ENCODE assay signal across 8 mouse cellular contexts in the genomic region with DNA sequence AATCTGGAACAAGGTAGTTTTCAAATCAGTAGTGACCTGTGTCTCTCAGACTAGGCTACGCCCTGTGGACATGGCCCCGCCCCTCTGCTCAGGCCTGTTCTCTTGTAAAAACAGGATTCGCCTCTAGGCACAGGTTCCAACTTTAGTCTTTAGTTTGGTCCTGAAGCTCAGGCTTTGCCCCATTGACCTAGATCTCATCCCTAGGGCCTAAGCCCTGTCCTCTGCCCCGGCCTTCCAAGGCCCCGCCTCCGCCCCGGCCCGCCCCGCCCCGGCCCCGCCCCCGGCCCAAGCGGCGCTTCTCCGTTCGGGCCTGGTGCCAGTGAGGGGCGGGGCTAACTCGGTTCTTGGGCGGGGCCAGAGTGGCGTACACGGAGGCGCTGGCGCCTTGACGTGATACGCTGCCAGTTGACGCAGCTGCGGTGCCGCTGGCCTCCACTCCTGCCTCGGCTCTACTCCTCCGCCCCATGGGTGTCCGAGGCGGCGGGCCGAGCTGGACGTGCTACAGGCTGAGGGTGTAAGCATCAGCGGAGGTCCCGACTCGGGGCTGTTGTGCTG. TPM values are rescaled to one million over a fixed set of nuclear protein-coding genes. Genes with fewer than 3 reads are reported as not detected.
DNase-seq lines count a peak whose midpoint lies in the region; ATAC-seq and TF ChIP-seq lines count a peak whose summit lies in the region.

Gene 4932438A13Rik, plus strand, starts transcription at position 384 of the 555 bp plus-strand sequence.

- peak; percentile 98 for TF ChIP-seq POLR2A in testis, adult 2 months (IDR thresholded peaks at IDR 0.05; ENCODE audit: control insufficient read depth, low read depth, low read length)

- TF ChIP-seq CTCF in E14TG2a.4 (conservative IDR thresholded peaks at IDR 0.05; ENCODE audit: low read length), result no peak
- no peak for TF ChIP-seq CTCF in heart, postnatal 0 days (IDR thresholded peaks at IDR 0.05; ENCODE audit: low read depth)
- no peak for TF ChIP-seq CTCF in testis, adult 2 months (IDR thresholded peaks at IDR 0.05; ENCODE audit: control insufficient read depth, insufficient read depth, insufficient replicate concordance, low read depth, low read length)

- 0 out of 2 replicates have a peak, but pooled peaks cover 8% of the 10 kb centered on the region for H3K9me3 ChIP-seq in E14TG2a.4 (ENCODE audit: low read length)
- no peaks in the 10 kb centered on the region for H3K9me3 ChIP-seq in forebrain, embryonic 12.5 days
- H3K9me3 ChIP-seq in heart, postnatal 0 days (replicated peaks; ENCODE audit: control insufficient read depth, low read length), result no peaks in the 10 kb centered on the region
- H3K9me3 ChIP-seq in liver, embryonic 16.5 days (replicated peaks; ENCODE audit: control insufficient read depth, low read length), result no peaks in the 10 kb centered on the region
- H3K9me3 ChIP-seq in neural tube, embryonic 13.5 days, result no peaks in the 10 kb centered on the region

- WGBS in forebrain, embryonic 12.5 days, result 1% methylated on average over 37 of the region's 38 CpGs
- under 1% methylated on average over 31 of the region's 38 CpGs for WGBS in heart, postnatal 0 days
- 1% methylated on average over 37 of the region's 38 CpGs for WGBS in liver, embryonic 16.5 days (ENCODE audit: insufficient replicate concordance)
- under 1% methylated on average over 38 of the region's 38 CpGs for WGBS in neural tube, embryonic 13.5 days

- no peak for TF ChIP-seq EP300 in heart, postnatal 0 days (IDR thresholded peaks at IDR 0.05; ENCODE audit: low read depth)

- DNase-seq in c-Kit-positive CD71-positive TER-119-positive erythroid progenitor cells, embryonic 14.5 days (ENCODE audit: low spot score), result peak; percentile 92
- DNase-seq in heart, postnatal 0 days (ENCODE audit: low spot score), result peak; percentile 93
- DNase-seq in kidney, postnatal 4 days, result peak; percentile 99 to 100

- H3K4me2 ChIP-seq in forebrain, embryonic 12.5 days, result peak within 1 kb of the TSS; percentile 73
- H3K4me2 ChIP-seq in heart, postnatal 0 days (ENCODE audit: low read depth, low read length), result peak within 1 kb of the TSS; percentile 93
- H3K4me2 ChIP-seq in liver, embryonic 16.5 days (ENCODE audit: low read depth, low read length), result peak within 1 kb of the TSS; percentile 79
- peak within 1 kb of the TSS; percentile 73 for H3K4me2 ChIP-seq in neural tube, embryonic 13.5 days

- H3K27ac ChIP-seq in forebrain, embryonic 12.5 days, result peak within 1 kb of the TSS; percentile 71
- peak within 1 kb of the TSS; percentile 85 for H3K27ac ChIP-seq in heart, postnatal 0 days (ENCODE audit: low read depth)
- H3K27ac ChIP-seq in liver, embryonic 16.5 days (ENCODE audit: low read length), result peak within 1 kb of the TSS; percentile 82
- H3K27ac ChIP-seq in neural tube, embryonic 13.5 days (replicated peaks), result peak within 1 kb of the TSS; percentile 84
- H3K27ac ChIP-seq in testis, adult 2 months (ENCODE audit: control insufficient read depth, insufficient read depth, low read depth, low read length), result peak within 1 kb of the TSS; percentile 99

- H3K27me3 ChIP-seq in E14TG2a.4 (ENCODE audit: insufficient read depth, low read length), result no peaks in the 10 kb centered on the region
- no peaks in the 10 kb centered on the region for H3K27me3 ChIP-seq in forebrain, embryonic 12.5 days
- H3K27me3 ChIP-seq in heart, postnatal 0 days (ENCODE audit: control insufficient read depth, insufficient read depth, low read length), result no peaks in the 10 kb centered on the region
- no peaks in the 10 kb centered on the region for H3K27me3 ChIP-seq in liver, embryonic 16.5 days (ENCODE audit: control insufficient read depth, insufficient read depth, low read depth, low read length)
- H3K27me3 ChIP-seq in neural tube, embryonic 13.5 days, result no peaks in the 10 kb centered on the region
- H3K27me3 ChIP-seq in testis, adult 2 months (ENCODE audit: control insufficient read depth, insufficient read depth, low read length), result no peaks in the 10 kb centered on the region

- H3K36me3 ChIP-seq in E14TG2a.4 (ENCODE audit: insufficient read depth, low read length), result peaks cover 13% of the 10 kb centered on the region
- peaks cover 16% of the 10 kb centered on the region for H3K36me3 ChIP-seq in forebrain, embryonic 12.5 days (replicated peaks)
- H3K36me3 ChIP-seq in heart, postnatal 0 days (replicated peaks; ENCODE audit: control insufficient read depth, insufficient read depth, low read length), result peaks cover 20% of the 10 kb centered on the region
- H3K36me3 ChIP-seq in liver, embryonic 16.5 days (ENCODE audit: control insufficient read depth, insufficient read depth), result peaks cover 18% of the 10 kb centered on the region; the same call in 1 of the 2 replicates
- peaks cover 27% of the 10 kb centered on the region for H3K36me3 ChIP-seq in neural tube, embryonic 13.5 days
- peaks cover 5% of the 10 kb centered on the region for H3K36me3 ChIP-seq in testis, adult 2 months (ENCODE audit: control insufficient read depth, insufficient read depth, low read length)

- peak within 1 kb of the TSS; percentile 88 for H3K9ac ChIP-seq in forebrain, embryonic 12.5 days
- H3K9ac ChIP-seq in heart, postnatal 0 days (replicated peaks; ENCODE audit: low read depth, low read length), result peak within 1 kb of the TSS; percentile 96
- H3K9ac ChIP-seq in liver, embryonic 16.5 days (ENCODE audit: low read depth, low read length), result peak within 1 kb of the TSS; percentile 95
- peak within 1 kb of the TSS; percentile 92 for H3K9ac ChIP-seq in neural tube, embryonic 13.5 days

- H3K4me3 ChIP-seq in E14TG2a.4 (replicated peaks; ENCODE audit: low read length), result peak within 1 kb of the TSS; percentile 87
- H3K4me3 ChIP-seq in forebrain, embryonic 12.5 days (replicated peaks), result peak within 1 kb of the TSS; percentile 76
- H3K4me3 ChIP-seq in heart, postnatal 0 days (ENCODE audit: low read depth, low read length), result peak within 1 kb of the TSS; percentile 96
- H3K4me3 ChIP-seq in liver, embryonic 16.5 days (ENCODE audit: low read depth, low read length), result peak within 1 kb of the TSS; percentile 91
- H3K4me3 ChIP-seq in neural tube, embryonic 13.5 days, result peak within 1 kb of the TSS; percentile 82
- H3K4me3 ChIP-seq in testis, adult 2 months (ENCODE audit: control insufficient read depth, low read depth, low read length), result peak within 1 kb of the TSS; percentile 99

- H3K4me1 ChIP-seq in E14TG2a.4 (replicated peaks; ENCODE audit: low read depth, low read length), result peaks cover 3% of the 10 kb centered on the region; the same call in 1 of the 2 replicates
- peaks cover 5% of the 10 kb centered on the region for H3K4me1 ChIP-seq in forebrain, embryonic 12.5 days
- peaks cover 11% of the 10 kb centered on the region for H3K4me1 ChIP-seq in heart, postnatal 0 days (ENCODE audit: control insufficient read depth, insufficient read depth)
- H3K4me1 ChIP-seq in liver, embryonic 16.5 days (ENCODE audit: control insufficient read depth, low read depth, low read length), result peaks cover 14% of the 10 kb centered on the region
- peaks cover 6% of the 10 kb centered on the region for H3K4me1 ChIP-seq in neural tube, embryonic 13.5 days (replicated peaks)
- H3K4me1 ChIP-seq in testis, adult 2 months (ENCODE audit: control insufficient read depth, insufficient read depth, low read length), result peaks cover 2% of the 10 kb centered on the region; the same call in 1 of the 2 replicates

- peak; percentile 99 for ATAC-seq in forebrain, embryonic 12.5 days (ENCODE audit: low FRiP score)
- peak; percentile 98 for ATAC-seq in heart, postnatal 0 days (ENCODE audit: insufficient read depth, low read depth)
- peak; percentile 97 for ATAC-seq in liver, embryonic 16.5 days (ENCODE audit: low read depth)
- ATAC-seq in neural tube, embryonic 13.5 days (ENCODE audit: low read depth), result peak; percentile 99

RNA-seq across cellular contexts. Expression of gene 4932438A13Rik, which starts in this region (rescaled TPM):
- 47.8 and 57.0 TPM in 2 replicates for polyA plus RNA-seq in forebrain, embryonic 12.5 days (2016; fragmentation: Nextera tagmentation; extraction: Ambion mirVana)
- 22.7 and 46.6 TPM in 2 replicates for total RNA-seq in heart, postnatal 0 days (2014; rRNA removed; ENCODE audit: low replicate concordance)
- polyA plus RNA-seq in heart, postnatal 0 days (2015; fragmentation: Nextera tagmentation; extraction: Ambion mirVana), result 18.1 and 22.3 TPM in 2 replicates
- polyA plus RNA-seq in liver, embryonic 16.5 days (2015; fragmentation: Nextera tagmentation; extraction: Ambion mirVana), result 18.4 and 19.5 TPM in 2 replicates
- 55.8 and 59.7 TPM in 2 replicates for polyA plus RNA-seq in neural tube, embryonic 13.5 days (2015; fragmentation: Nextera tagmentation; extraction: Ambion mirVana)
- 29.1 and 37.5 TPM in 2 replicates for polyA plus RNA-seq in testis, adult 2 months (2012; rRNA removed)

Comparison
In these comparisons a context has a peak if more than half of its experiments do, and no peak if none do; other contexts are left out.
1. Peak in every context shown above with its lines: DNase-seq, ATAC-seq, H3K4me3 ChIP-seq and H3K27ac ChIP-seq.